Mouse (Mus musculus): Measurements from ENCODE around the gene Il23a. TPM values are rescaled to one million over a fixed set of nuclear protein-coding genes. Genes with fewer than 3 reads are reported as not detected.

Gene Il23a
- polyA plus RNA-seq (2014; fragmentation: Nextera tagmentation; extraction: Ambion mirVana) = not detected in 2 replicates

- DNase-seq (ENCODE audit: low spot score) (no peak), ATAC-seq (ENCODE audit: insufficient number of reproducible peaks, low FRiP score, low TSS enrichment, low read depth) (no peak)
- H3K4me2 ChIP-seq (ENCODE audit: low read depth, severe bottlenecking) = no peak within 1 kb of the TSS
- no peak within 1 kb of the TSS for H3K27ac ChIP-seq (replicated peaks; ENCODE audit: low read depth, low read length)
- no peaks in the 10 kb centered on the region for H3K27me3 ChIP-seq (ENCODE audit: control insufficient read depth, insufficient read depth, low read length)
- H3K4me1 ChIP-seq (ENCODE audit: control insufficient read depth, insufficient read depth, low read length) = peaks cover under 1% of the 10 kb centered on the region
- WGBS = 87% methylated on average over 11 of the region's 11 CpGs
- no peaks in the 10 kb centered on the region for H3K9me3 ChIP-seq (ENCODE audit: control insufficient read depth, low read length)
- H3K9ac ChIP-seq (ENCODE audit: low read length) = no peak within 1 kb of the TSS
- no peaks in the 10 kb centered on the region for H3K36me3 ChIP-seq (ENCODE audit: control insufficient read depth, insufficient read depth, low read length)
- H3K4me3 ChIP-seq (ENCODE audit: low read depth, low read length) = no peak within 1 kb of the TSS
Measured at GRCm38 (mm10) chr10:128298702-128299171, at the start of gene Il23a. Gene Il23a, minus strand, starts transcription at chr10:128298752.

- H3K4me2 ChIP-seq (ENCODE audit: low read depth, severe bottlenecking) = no peak overlapping the region
- peaks cover 11% of the 10 kb centered on the region for H3K36me3 ChIP-seq (ENCODE audit: control insufficient read depth, insufficient read depth, low read length)
- H3K9me3 ChIP-seq (ENCODE audit: control insufficient read depth, low read length) = no peaks in the 10 kb centered on the region
- DNase-seq (ENCODE audit: low spot score) (no peak), ATAC-seq (ENCODE audit: insufficient number of reproducible peaks, low FRiP score, low TSS enrichment, low read depth) (no peak)
- no peaks in the 10 kb centered on the region; the same call in 1 of the 2 replicates for H3K4me1 ChIP-seq (ENCODE audit: control insufficient read depth, insufficient read depth, low read length)
- no peak overlapping the region for H3K4me3 ChIP-seq (ENCODE audit: low read depth, low read length)
- no peak overlapping the region for H3K27ac ChIP-seq (replicated peaks; ENCODE audit: low read depth, low read length)
- H3K9ac ChIP-seq (ENCODE audit: low read length) = no peak overlapping the region
- H3K27me3 ChIP-seq (ENCODE audit: control insufficient read depth, insufficient read depth, low read length) = no peaks in the 10 kb centered on the region
- WGBS = 88% methylated on average over 8 of the region's 8 CpGs
Measured at GRCm38 (mm10) chr10:128347541-128347940, 49.0 kb upstream of the Il23a start.

GRCm38 (mm10) chr10:128344568-128345275 lies 46.2 kb upstream of the Il23a start:
- Histone ChIP-seq H3K36me3 (ENCODE audit: control insufficient read depth, insufficient read depth, low read length) (no peaks in the 10 kb centered on the region), H3K27ac (replicated peaks; ENCODE audit: low read depth, low read length) (no peak overlapping the region)

GRCm38 (mm10) chr10:128343436-128343835 lies 44.9 kb upstream of the Il23a start:
- no peak for ATAC-seq (ENCODE audit: insufficient number of reproducible peaks, low FRiP score, low TSS enrichment, low read depth)
- H3K36me3 ChIP-seq (ENCODE audit: control insufficient read depth, insufficient read depth, low read length) = no peaks in the 10 kb centered on the region

More at GRCm38 (mm10) chr10:128344568-128345275, 46.2 kb upstream of the Il23a start:
- no peak for ATAC-seq (ENCODE audit: insufficient number of reproducible peaks, low FRiP score, low TSS enrichment, low read depth)
- H3K4me2 ChIP-seq (ENCODE audit: low read depth, severe bottlenecking) = no peak overlapping the region
- H3K4me1 ChIP-seq (ENCODE audit: control insufficient read depth, insufficient read depth, low read length) = no peaks in the 10 kb centered on the region; the same call in 1 of the 2 replicates
- no peak overlapping the region for H3K4me3 ChIP-seq (ENCODE audit: low read depth, low read length)
- no peaks in the 10 kb centered on the region for H3K27me3 ChIP-seq (ENCODE audit: control insufficient read depth, insufficient read depth, low read length)
- no peak overlapping the region for H3K9ac ChIP-seq (ENCODE audit: low read length)
- 77% methylated on average over 7 of the region's 7 CpGs for WGBS
- H3K9me3 ChIP-seq (ENCODE audit: control insufficient read depth, low read length) = no peaks in the 10 kb centered on the region
- no peak for DNase-seq (ENCODE audit: low spot score)

GRCm38 (mm10) chr10:128340257-128340656 lies 41.7 kb upstream of the Il23a start:
- Histone ChIP-seq H3K4me3 (ENCODE audit: low read depth, low read length) (no peak overlapping the region), H3K4me1 (ENCODE audit: control insufficient read depth, insufficient read depth, low read length) (peaks cover 9% of the 10 kb centered on the region), H3K27me3 (ENCODE audit: control insufficient read depth, insufficient read depth, low read length) (no peaks in the 10 kb centered on the region), H3K4me2 (ENCODE audit: low read depth, severe bottlenecking) (no peak overlapping the region), H3K9ac (ENCODE audit: low read length) (no peak overlapping the region), H3K27ac (replicated peaks; ENCODE audit: low read depth, low read length) (no peak overlapping the region), H3K36me3 (ENCODE audit: control insufficient read depth, insufficient read depth, low read length) (no peaks in the 10 kb centered on the region), H3K9me3 (ENCODE audit: control insufficient read depth, low read length) (no peaks in the 10 kb centered on the region)
- whole genome bisulfite sequencing = 85% methylated on average over 2 of the region's 2 CpGs
- DNase-seq (ENCODE audit: low spot score) = no peak
- no peak for ATAC-seq (ENCODE audit: insufficient number of reproducible peaks, low FRiP score, low TSS enrichment, low read depth)

More at GRCm38 (mm10) chr10:128343436-128343835, 44.9 kb upstream of the Il23a start:
- Histone ChIP-seq H3K9me3 (ENCODE audit: control insufficient read depth, low read length) (no peaks in the 10 kb centered on the region), H3K4me3 (ENCODE audit: low read depth, low read length) (no peak overlapping the region), H3K4me1 (ENCODE audit: control insufficient read depth, insufficient read depth, low read length) (peaks cover 7% of the 10 kb centered on the region), H3K4me2 (ENCODE audit: low read depth, severe bottlenecking) (no peak overlapping the region), H3K27me3 (ENCODE audit: control insufficient read depth, insufficient read depth, low read length) (no peaks in the 10 kb centered on the region), H3K27ac (replicated peaks; ENCODE audit: low read depth, low read length) (no peak overlapping the region; the same call in 1 of the 2 replicates), H3K9ac (ENCODE audit: low read length) (no peak overlapping the region)
- 87% methylated on average over 1 of the region's 1 CpGs for WGBS
- DNase-seq (ENCODE audit: low spot score) = no peak

GRCm38 (mm10) chr10:128338948-128339347 lies 40.4 kb upstream of the Il23a start:
- Histone ChIP-seq H3K9me3 (ENCODE audit: control insufficient read depth, low read length) (no peaks in the 10 kb centered on the region), H3K27me3 (ENCODE audit: control insufficient read depth, insufficient read depth, low read length) (no peaks in the 10 kb centered on the region), H3K4me3 (ENCODE audit: low read depth, low read length) (peak overlapping the region; percentile 77), H3K27ac (replicated peaks; ENCODE audit: low read depth, low read length) (no peak overlapping the region), H3K4me2 (ENCODE audit: low read depth, severe bottlenecking) (peak overlapping the region; percentile 83), H3K4me1 (ENCODE audit: control insufficient read depth, insufficient read depth, low read length) (peaks cover 9% of the 10 kb centered on the region), H3K9ac (ENCODE audit: low read length) (no peak overlapping the region), H3K36me3 (ENCODE audit: control insufficient read depth, insufficient read depth, low read length) (no peaks in the 10 kb centered on the region)
- 92% methylated on average over 2 of the region's 2 CpGs for WGBS
- DNase-seq (ENCODE audit: low spot score) (no peak), ATAC-seq (ENCODE audit: insufficient number of reproducible peaks, low FRiP score, low TSS enrichment, low read depth) (no peak)

- peak overlapping the region; percentile 83 for H3K4me2 ChIP-seq (ENCODE audit: low read depth, severe bottlenecking)
- no peaks in the 10 kb centered on the region for H3K9me3 ChIP-seq (ENCODE audit: control insufficient read depth, low read length)
- ATAC-seq (ENCODE audit: insufficient number of reproducible peaks, low FRiP score, low TSS enrichment, low read depth) (no peak), DNase-seq (ENCODE audit: low spot score) (no peak)
- peaks cover 9% of the 10 kb centered on the region for H3K4me1 ChIP-seq (ENCODE audit: control insufficient read depth, insufficient read depth, low read length)
- peak overlapping the region; percentile 77 for H3K4me3 ChIP-seq (ENCODE audit: low read depth, low read length)
- H3K36me3 ChIP-seq (ENCODE audit: control insufficient read depth, insufficient read depth, low read length) = no peaks in the 10 kb centered on the region
- WGBS = 25% methylated on average over 5 of the region's 5 CpGs
- H3K9ac ChIP-seq (ENCODE audit: low read length) = peak overlapping the region; percentile 68
- peak overlapping the region; percentile 60 for H3K27ac ChIP-seq (replicated peaks; ENCODE audit: low read depth, low read length)
- H3K27me3 ChIP-seq (ENCODE audit: control insufficient read depth, insufficient read depth, low read length) = no peaks in the 10 kb centered on the region
Measured at GRCm38 (mm10) chr10:128338415-128338814, 39.9 kb upstream of the Il23a start.

- peaks cover 9% of the 10 kb centered on the region for H3K4me1 ChIP-seq (ENCODE audit: control insufficient read depth, insufficient read depth, low read length)
- no peaks in the 10 kb centered on the region for H3K9me3 ChIP-seq (ENCODE audit: control insufficient read depth, low read length)
- peak; percentile 99 for ATAC-seq (ENCODE audit: insufficient number of reproducible peaks, low FRiP score, low TSS enrichment, low read depth)
- peak within 1 kb of the TSS; percentile 68 for H3K9ac ChIP-seq (ENCODE audit: low read length)
- peak; percentile 98 for DNase-seq (ENCODE audit: low spot score)
- no peaks in the 10 kb centered on the region for H3K36me3 ChIP-seq (ENCODE audit: control insufficient read depth, insufficient read depth, low read length)
- 1% methylated on average over 61 of the region's 61 CpGs for WGBS
- peak within 1 kb of the TSS; percentile 77 for H3K4me3 ChIP-seq (ENCODE audit: low read depth, low read length)
- H3K27me3 ChIP-seq (ENCODE audit: control insufficient read depth, insufficient read depth, low read length) = no peaks in the 10 kb centered on the region
- H3K4me2 ChIP-seq (ENCODE audit: low read depth, severe bottlenecking) = peak within 1 kb of the TSS; percentile 83
- H3K27ac ChIP-seq (replicated peaks; ENCODE audit: low read depth, low read length) = peak within 1 kb of the TSS; percentile 60
Measured at GRCm38 (mm10) chr10:128337306-128338181, 39.0 kb upstream of the Il23a start, which contains the start of gene Cs. Gene Cs, plus strand, starts transcription at chr10:128337734.
